Mouse (Mus musculus): Measurements from ENCODE around the gene Dlg5.

DNA sequence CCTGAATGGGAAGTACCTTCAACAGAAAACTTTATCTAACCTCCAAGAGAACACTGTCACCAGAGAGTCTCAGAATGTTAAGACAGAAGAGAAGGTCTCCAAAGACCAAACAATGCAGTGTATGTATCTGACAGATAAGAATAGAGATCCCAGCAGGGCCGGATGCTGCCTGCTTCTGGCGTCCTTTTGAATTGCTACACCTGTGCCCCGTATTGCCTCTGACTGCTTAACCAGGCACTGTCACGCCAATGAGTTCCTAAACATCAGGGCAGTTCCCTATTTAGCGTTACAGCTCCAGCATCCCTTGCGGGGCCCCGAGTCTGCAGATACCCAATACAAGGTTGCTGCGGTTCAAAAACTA, 28.4 kb downstream of the Dlg5 start:
- TF ChIP-seq POLR2A (IDR thresholded peaks at IDR 0.05; ENCODE audit: insufficient read depth, low read length), result no peak
- no peak for TF ChIP-seq CTCF (IDR thresholded peaks at IDR 0.05; ENCODE audit: low read depth, low read length)

All from ES-Bruce4 (cell line).